Mouse (Mus musculus) regulatory T cell (primary cell): ENCODE measurements around the gene Nnat.
"Not testable (repeated sequence)": the region's sequence is repeated elsewhere in the genome, so short reads cannot be mapped to it uniquely, and the experiment has no call there.

Experiments
- in situ Hi-C: fragments of 300-600 bp; cut with MboI, MseI; formaldehyde crosslinking; loops from one replicate; pipeline ENCODE4 v1.15.1; 2025; ENCODE audit warnings: high pct_unique_total_duplicates

The Nnat gene

GRCm38 (mm10) chr2:157552158-157552886, 7.6 kb upstream of the Nnat start:
- in situ Hi-C loops: no loop called here

- in situ Hi-C loops: no loop called here
These were observed 3.7 kb upstream of the Nnat start for GRCm38 (mm10) chr2:157556074-157556698.

DNA sequence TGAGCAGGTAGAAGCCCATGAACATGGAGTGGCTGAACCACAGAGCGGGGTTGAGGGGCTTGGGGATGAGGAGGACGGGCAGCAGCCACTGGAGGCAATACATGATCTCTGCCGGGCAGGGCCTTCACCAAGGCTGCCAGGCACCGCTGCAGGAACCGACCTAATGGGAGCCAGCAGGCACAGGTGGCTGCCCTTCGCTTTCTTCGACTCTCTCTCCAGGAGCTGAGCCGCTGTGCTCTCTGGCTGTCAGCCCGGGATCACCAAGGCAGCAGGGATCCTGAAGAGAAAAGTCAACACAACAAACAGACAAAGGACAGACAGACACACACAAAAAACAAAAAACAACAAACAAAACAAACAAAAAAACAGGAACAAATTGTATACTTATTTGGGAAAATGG, 1.8 kb upstream of the Nnat start:
- in situ Hi-C loops: no loop called here

DNA sequence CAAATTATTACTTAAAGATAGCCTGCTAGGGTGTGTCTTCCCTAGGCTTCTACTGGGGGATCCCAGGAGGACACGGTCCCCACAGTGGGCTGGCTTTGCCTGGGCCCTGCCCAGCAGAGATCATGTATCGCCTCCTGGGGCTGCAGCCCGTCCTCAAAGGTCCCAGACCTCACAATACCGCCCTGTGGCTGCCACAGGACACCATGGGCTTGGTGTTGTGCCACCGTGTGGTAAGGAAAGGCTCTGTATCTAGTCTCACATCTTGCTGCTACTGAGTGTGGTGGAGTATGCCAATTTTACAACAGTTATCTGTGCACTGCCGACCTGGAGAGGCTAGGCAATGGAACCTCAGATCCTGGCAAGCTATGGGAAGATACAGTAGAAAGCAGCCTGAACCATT, 1.4 kb upstream of the Nnat start:
- in situ Hi-C loops: no loop called here

GRCm38 (mm10) chr2:157559440-157559839, 438 bp upstream of the Nnat start:
- in situ Hi-C loops: no loop called here

GRCm38 (mm10) chr2:157560302-157560701, 424 bp downstream of the Nnat start:
- in situ Hi-C loops: no loop called here

GRCm38 (mm10) chr2:157561165-157561836, 1.4 kb downstream of the Nnat start:
- in situ Hi-C loops: no loop called here

- in situ Hi-C loops: no loop called here
These were observed 3.2 kb downstream of the Nnat start for GRCm38 (mm10) chr2:157563031-157563430.

DNA sequence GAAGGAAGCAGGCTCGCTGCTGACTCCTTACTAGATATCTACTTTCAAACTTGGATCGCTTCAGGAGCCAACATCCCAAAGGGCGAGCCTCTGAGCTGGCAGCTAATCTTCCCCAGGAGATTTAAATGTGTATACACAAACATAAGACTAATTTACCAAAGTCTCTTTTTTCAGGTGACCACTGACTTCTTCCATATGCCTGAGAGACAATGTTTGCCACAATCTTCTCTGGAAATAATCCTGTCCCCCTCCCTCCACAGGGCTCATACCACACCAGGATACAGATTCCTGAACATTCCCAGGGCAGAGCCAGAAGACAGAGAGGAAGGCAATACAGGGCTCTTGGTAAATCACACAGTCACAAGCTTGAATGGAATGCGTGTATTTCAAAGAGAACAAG, 4.8 kb downstream of the Nnat start:
- in situ Hi-C loops: no loop called here

DNA sequence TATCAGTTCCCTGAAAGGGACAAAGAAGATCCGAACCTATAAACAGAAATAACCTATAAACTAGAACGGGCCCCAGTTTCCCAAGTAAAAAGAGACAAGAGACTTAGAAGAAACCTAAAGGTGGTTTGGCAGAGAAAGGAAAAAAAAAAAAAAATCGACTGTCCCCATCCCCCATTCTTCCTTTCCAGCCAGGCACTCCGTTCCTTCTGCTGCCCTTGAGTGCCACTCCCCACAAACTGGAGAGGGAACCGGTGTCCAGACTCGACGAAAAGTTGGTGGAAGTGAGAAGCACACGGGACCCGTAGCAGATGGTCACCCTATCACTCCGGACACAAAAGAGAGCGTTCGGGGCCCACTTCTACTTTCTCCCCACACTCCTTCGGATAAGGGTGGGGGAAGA, 5.6 kb downstream of the Nnat start:
- in situ Hi-C loops: no loop called here

GRCm38 (mm10) chr2:157565898-157566259, 6.0 kb downstream of the Nnat start:
- in situ Hi-C loops: no loop called here

GRCm38 (mm10) chr2:157566260-157566952, 6.5 kb downstream of the Nnat start:
- in situ Hi-C loops: no loop called here

- in situ Hi-C loops: no loop called here
These were observed 7.5 kb downstream of the Nnat start for GRCm38 (mm10) chr2:157567235-157567961.

- in situ Hi-C loops: no loop called here
These were observed 9.0 kb downstream of the Nnat start for GRCm38 (mm10) chr2:157568881-157569280.

GRCm38 (mm10) chr2:157569796-157570485, 10.1 kb downstream of the Nnat start:
- in situ Hi-C loops: loop anchor here (5.0 kb wide), 3 partner anchors 108 to 283 kb away; no protein-coding TSS in a partner anchor

- in situ Hi-C loops: loop anchor here (5.0 kb wide), 3 partner anchors 109 to 284 kb away; no protein-coding TSS in a partner anchor
These were observed 11.4 kb downstream of the Nnat start, which contains the start of gene Blcap for GRCm38 (mm10) chr2:157571224-157571832. Blcap (minus strand) TSS chr2:157571274.

- in situ Hi-C loops: loop anchor here (5.0 kb wide), 3 partner anchors 110 to 285 kb away; no protein-coding TSS in a partner anchor
These were observed 12.9 kb downstream of the Nnat start for GRCm38 (mm10) chr2:157572786-157573185.

GRCm38 (mm10) chr2:157585351-157585750, 25.5 kb downstream of the Nnat start:
- in situ Hi-C loops: not testable (repeated sequence)

DNA sequence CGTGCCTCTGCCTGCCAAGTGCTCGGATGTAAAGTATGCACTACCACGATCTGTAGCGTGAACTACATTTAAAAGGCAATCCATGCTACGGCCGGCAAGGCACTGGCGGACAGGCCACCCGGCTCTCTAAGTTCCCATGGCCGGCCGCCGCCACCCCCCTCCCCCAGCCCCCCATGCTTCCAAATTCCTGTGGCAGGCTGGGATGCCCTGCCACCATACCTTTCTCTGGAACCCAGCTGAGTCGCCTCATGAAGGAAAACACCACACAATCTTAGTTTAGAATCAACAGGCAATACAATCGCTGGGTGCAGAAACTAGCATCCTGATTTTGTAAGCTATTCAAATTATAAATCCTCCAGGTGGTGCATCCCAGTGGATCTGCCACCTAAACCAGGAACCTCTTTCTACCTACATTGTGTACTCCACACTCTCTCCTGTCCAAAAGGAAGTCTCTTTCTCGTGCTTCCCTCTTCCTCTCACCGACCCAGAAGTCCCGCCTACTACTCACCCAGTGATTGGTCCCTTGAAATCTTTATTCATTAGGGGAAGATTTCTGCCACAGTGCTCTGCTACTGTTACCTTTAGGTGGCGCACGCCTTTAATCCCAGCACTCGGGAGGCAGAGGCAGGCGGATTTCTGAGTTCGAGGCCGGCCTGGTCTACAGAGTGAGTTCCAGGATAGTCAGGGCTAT, 37.1 kb downstream of the Nnat start:
- in situ Hi-C loops: no loop called here

- in situ Hi-C loops: no loop called here
These were observed 41.6 kb downstream of the Nnat start for GRCm38 (mm10) chr2:157601435-157601839.
